Mouse (Mus musculus): ENCODE results near the gene Dab1. TPM values are rescaled to one million over a fixed set of nuclear protein-coding genes. Genes with fewer than 3 reads are reported as not detected.
A peak's percentile ranks its signal among the peaks of the same experiment; 100 is the strongest.

The Dab1 gene
- total and polyA plus RNA-seq, 2 experiments: 0.02 to 0.09 TPM

GRCm38 (mm10) chr4:104027239-104027638 is 408.1 kb downstream of the Dab1 start:
- Histone ChIP-seq H3K9ac (ENCODE audit: low read depth, low read length) (no peak overlapping the region), H3K27me3 (ENCODE audit: control insufficient read depth, insufficient read depth, low read length) (no peaks in the 10 kb centered on the region; the same call in 1 of the 2 replicates), H3K79me2 (ENCODE audit: control insufficient read depth, insufficient read depth, low read length) (no peaks in the 10 kb centered on the region), H3K27ac (replicated peaks; ENCODE audit: insufficient read depth, low read depth, low read length) (no peak overlapping the region), H3K4me1 (ENCODE audit: control insufficient read depth, insufficient read depth, low read length) (no peaks in the 10 kb centered on the region), H3K4me3 (ENCODE audit: insufficient read depth, low read depth, low read length) (no peak overlapping the region), H3K36me3 (ENCODE audit: control insufficient read depth, insufficient read depth, low read length) (no peaks in the 10 kb centered on the region)
- TF ChIP-seq CTCF (IDR thresholded peaks at IDR 0.05; ENCODE audit: low read depth, low read length): no peak
- TF ChIP-seq POLR2A (IDR thresholded peaks at IDR 0.05; ENCODE audit: extremely low read depth, insufficient read depth, low read length): no peak
- WGBS: 84% methylated on average over 1 of the region's 1 CpGs
- no peak for DNase-seq (ENCODE audit: extremely low read depth, low read depth, low spot score)

- Histone ChIP-seq H3K27me3 (ENCODE audit: control insufficient read depth, insufficient read depth, low read length) (no peaks in the 10 kb centered on the region), H3K4me3 (ENCODE audit: insufficient read depth, low read depth, low read length) (no peak overlapping the region)
These were observed 416.9 kb downstream of the Dab1 start for GRCm38 (mm10) chr4:104036091-104036490.

GRCm38 (mm10) chr4:104039588-104039987 is 420.4 kb downstream of the Dab1 start:
- no peaks in the 10 kb centered on the region for H3K27me3 ChIP-seq (ENCODE audit: control insufficient read depth, insufficient read depth, low read length)
- TF ChIP-seq POLR2A (IDR thresholded peaks at IDR 0.05; ENCODE audit: extremely low read depth, insufficient read depth, low read length): no peak
- TF ChIP-seq CTCF (IDR thresholded peaks at IDR 0.05; ENCODE audit: low read depth, low read length): no peak
- no peak overlapping the region for H3K4me3 ChIP-seq (ENCODE audit: insufficient read depth, low read depth, low read length)
- no peak overlapping the region for H3K9ac ChIP-seq (ENCODE audit: low read depth, low read length)
- no peak for DNase-seq (ENCODE audit: extremely low read depth, low read depth, low spot score)
- 36% methylated on average over 4 of the region's 4 CpGs for WGBS
- H3K79me2 ChIP-seq (ENCODE audit: control insufficient read depth, insufficient read depth, low read length): no peaks in the 10 kb centered on the region
- no peaks in the 10 kb centered on the region for H3K36me3 ChIP-seq (ENCODE audit: control insufficient read depth, insufficient read depth, low read length)
- H3K4me1 ChIP-seq (ENCODE audit: control insufficient read depth, insufficient read depth, low read length): no peaks in the 10 kb centered on the region
- H3K27ac ChIP-seq (replicated peaks; ENCODE audit: insufficient read depth, low read depth, low read length): no peak overlapping the region

More at GRCm38 (mm10) chr4:104036091-104036490, 416.9 kb downstream of the Dab1 start:
- DNase-seq (ENCODE audit: extremely low read depth, low read depth, low spot score): peak; percentile 34
- no peak overlapping the region for H3K9ac ChIP-seq (ENCODE audit: low read depth, low read length)
- H3K79me2 ChIP-seq (ENCODE audit: control insufficient read depth, insufficient read depth, low read length): no peaks in the 10 kb centered on the region
- no peaks in the 10 kb centered on the region for H3K4me1 ChIP-seq (ENCODE audit: control insufficient read depth, insufficient read depth, low read length)
- no peaks in the 10 kb centered on the region for H3K36me3 ChIP-seq (ENCODE audit: control insufficient read depth, insufficient read depth, low read length)
- H3K27ac ChIP-seq (replicated peaks; ENCODE audit: insufficient read depth, low read depth, low read length): no peak overlapping the region
- no peak for TF ChIP-seq POLR2A (IDR thresholded peaks at IDR 0.05; ENCODE audit: extremely low read depth, insufficient read depth, low read length)
- TF ChIP-seq CTCF (IDR thresholded peaks at IDR 0.05; ENCODE audit: low read depth, low read length): no peak

- Histone ChIP-seq H3K36me3 (ENCODE audit: control insufficient read depth, insufficient read depth, low read length) (no peaks in the 10 kb centered on the region), H3K4me1 (ENCODE audit: control insufficient read depth, insufficient read depth, low read length) (peaks cover 2% of the 10 kb centered on the region; the same call in 1 of the 2 replicates), H3K27ac (replicated peaks; ENCODE audit: insufficient read depth, low read depth, low read length) (no peak overlapping the region), H3K4me3 (ENCODE audit: insufficient read depth, low read depth, low read length) (no peak overlapping the region), H3K9ac (ENCODE audit: low read depth, low read length) (no peak overlapping the region), H3K27me3 (ENCODE audit: control insufficient read depth, insufficient read depth, low read length) (no peaks in the 10 kb centered on the region), H3K79me2 (ENCODE audit: control insufficient read depth, insufficient read depth, low read length) (no peaks in the 10 kb centered on the region)
- no peak for DNase-seq (ENCODE audit: extremely low read depth, low read depth, low spot score)
- TF ChIP-seq POLR2A (IDR thresholded peaks at IDR 0.05; ENCODE audit: extremely low read depth, insufficient read depth, low read length) (no peak), CTCF (IDR thresholded peaks at IDR 0.05; ENCODE audit: low read depth, low read length) (no peak)
- 63% methylated on average over 2 of the region's 2 CpGs for WGBS
These were observed 424.3 kb downstream of the Dab1 start for GRCm38 (mm10) chr4:104043441-104043840.

GRCm38 (mm10) chr4:104044634-104045033 is 425.5 kb downstream of the Dab1 start:
- H3K27ac ChIP-seq (replicated peaks; ENCODE audit: insufficient read depth, low read depth, low read length): no peak overlapping the region
- H3K27me3 ChIP-seq (ENCODE audit: control insufficient read depth, insufficient read depth, low read length): no peaks in the 10 kb centered on the region
- H3K36me3 ChIP-seq (ENCODE audit: control insufficient read depth, insufficient read depth, low read length): no peaks in the 10 kb centered on the region
- no peak for DNase-seq (ENCODE audit: extremely low read depth, low read depth, low spot score)
- whole genome bisulfite sequencing: 63% methylated on average over 3 of the region's 3 CpGs
- peaks cover 2% of the 10 kb centered on the region; the same call in 1 of the 2 replicates for H3K4me1 ChIP-seq (ENCODE audit: control insufficient read depth, insufficient read depth, low read length)
- no peak for TF ChIP-seq POLR2A (IDR thresholded peaks at IDR 0.05; ENCODE audit: extremely low read depth, insufficient read depth, low read length)
- no peak for TF ChIP-seq CTCF (IDR thresholded peaks at IDR 0.05; ENCODE audit: low read depth, low read length)
- H3K4me3 ChIP-seq (ENCODE audit: insufficient read depth, low read depth, low read length): no peak overlapping the region
- no peak overlapping the region for H3K9ac ChIP-seq (ENCODE audit: low read depth, low read length)
- no peaks in the 10 kb centered on the region for H3K79me2 ChIP-seq (ENCODE audit: control insufficient read depth, insufficient read depth, low read length)

GRCm38 (mm10) chr4:104047966-104048804 is 429.0 kb downstream of the Dab1 start:
- no peak for TF ChIP-seq CTCF (IDR thresholded peaks at IDR 0.05; ENCODE audit: low read depth, low read length)
- TF ChIP-seq POLR2A (IDR thresholded peaks at IDR 0.05; ENCODE audit: extremely low read depth, insufficient read depth, low read length): no peak
- Histone ChIP-seq H3K27me3 (ENCODE audit: control insufficient read depth, insufficient read depth, low read length) (no peaks in the 10 kb centered on the region), H3K4me1 (ENCODE audit: control insufficient read depth, insufficient read depth, low read length) (peaks cover 2% of the 10 kb centered on the region; the same call in 1 of the 2 replicates), H3K79me2 (ENCODE audit: control insufficient read depth, insufficient read depth, low read length) (no peaks in the 10 kb centered on the region), H3K9ac (ENCODE audit: low read depth, low read length) (no peak overlapping the region), H3K36me3 (ENCODE audit: control insufficient read depth, insufficient read depth, low read length) (no peaks in the 10 kb centered on the region), H3K4me3 (ENCODE audit: insufficient read depth, low read depth, low read length) (no peak overlapping the region), H3K27ac (replicated peaks; ENCODE audit: insufficient read depth, low read depth, low read length) (no peak overlapping the region)
- peak; percentile 89 for DNase-seq (ENCODE audit: extremely low read depth, low read depth, low spot score)
- 17% methylated on average over 7 of the region's 7 CpGs for WGBS
